Mouse (Mus musculus) retina, postnatal 7 days (tissue): Measurements from ENCODE around the gene Gm13691.
"Not testable (repeated sequence)": the region's sequence is repeated elsewhere in the genome, so short reads cannot be mapped to it uniquely, and the experiment has no call there.

Experiments
- DNase-seq: peaks from one replicate; pipeline ENCODE4 v3.0.0-alpha.2; 2012; ENCODE audit warnings: low read depth, low spot score

The Gm13691 gene

GRCm38 (mm10) chr2:84032505-84032904 is 42.2 kb downstream of the Gm13691 start:
- no peak for DNase-seq

- no peak for DNase-seq
Observed at GRCm38 (mm10) chr2:84035997-84036396, 45.6 kb downstream of the Gm13691 start.

GRCm38 (mm10) chr2:84037304-84037703 is 47.0 kb downstream of the Gm13691 start:
- DNase-seq: no peak

GRCm38 (mm10) chr2:84037943-84038342 is 47.6 kb downstream of the Gm13691 start:
- DNase-seq: not testable (repeated sequence)

- DNase-seq: no peak
Observed at GRCm38 (mm10) chr2:84039277-84039676, 48.9 kb downstream of the Gm13691 start.
